In genomic region chr1:170717241-170717828, GRCm38 (mm10) we compare ENCODE assay signal across 23 mouse cellular contexts.
DNase-seq lines count a peak whose midpoint lies in the region; ATAC-seq and TF ChIP-seq lines count a peak whose summit lies in the region.
"Had no signal": no experiment of that assay in that cellular context is flagged by ENCODE, and none has a peak within 500 bp of the region (broad histone marks: within the 10 kb centered on the region; RNA-seq: fewer than 3 reads in every experiment).

No protein-coding gene starts in this region.

- H3K9ac ChIP-seq in embryonic facial prominence, embryonic 14.5 days (ENCODE audit: low read depth, low read length) = no peak overlapping the region
- no peak overlapping the region for H3K9ac ChIP-seq in lung, embryonic 14.5 days
- no peak overlapping the region for H3K9ac ChIP-seq in lung, postnatal 0 days (replicated peaks; ENCODE audit: low read depth)
- H3K9ac ChIP-seq: embryonic facial prominence, embryonic 15.5 days; forebrain, postnatal 0 days; hindbrain, embryonic 12.5 days; hindbrain, embryonic 15.5 days had no signal

- H3K27ac ChIP-seq in embryonic facial prominence, embryonic 14.5 days (replicated peaks; ENCODE audit: low read depth, low read length) = peak overlapping the region; percentile 55; the same call in 1 of the 2 replicates
- no peak overlapping the region for H3K27ac ChIP-seq in embryonic facial prominence, embryonic 10.5 days (replicated peaks)
- no peak overlapping the region; the same call in 1 of the 2 replicates for H3K27ac ChIP-seq in lung, embryonic 14.5 days (ENCODE audit: low read depth)
- no peak overlapping the region for H3K27ac ChIP-seq in lung, postnatal 0 days (ENCODE audit: low read length)
- H3K27ac ChIP-seq: gastrocnemius, adult 2 months; hindbrain, embryonic 12.5 days; hindbrain, embryonic 15.5 days had no signal

- peaks cover 17% of the 10 kb centered on the region; the same call in 1 of the 2 replicates for H3K4me1 ChIP-seq in embryonic facial prominence, embryonic 14.5 days (ENCODE audit: control insufficient read depth, insufficient read depth, low read length)
- no peaks in the 10 kb centered on the region for H3K4me1 ChIP-seq in embryonic facial prominence, embryonic 10.5 days
- no peaks in the 10 kb centered on the region for H3K4me1 ChIP-seq in lung, embryonic 14.5 days (ENCODE audit: insufficient read depth)
- no peaks in the 10 kb centered on the region for H3K4me1 ChIP-seq in lung, postnatal 0 days (ENCODE audit: insufficient read depth, low read depth, low read length)
- H3K4me1 ChIP-seq: hindbrain, embryonic 12.5 days; hindbrain, embryonic 15.5 days had no signal

- no peak for ATAC-seq in embryonic facial prominence, embryonic 14.5 days (ENCODE audit: low read depth)
- ATAC-seq in lung, embryonic 14.5 days (ENCODE audit: insufficient read depth) = peak; percentile 76
- 0 out of 2 replicates have a peak, but pooled peaks have one; percentile 34 for ATAC-seq in lung, postnatal 0 days
- ATAC-seq: activated CD4-positive, CD25-positive, alpha-beta regulatory T cell, adult 4 months; forebrain, embryonic 14.5 days; forebrain, postnatal 0 days had no signal

- H3K36me3 ChIP-seq in embryonic facial prominence, embryonic 14.5 days (ENCODE audit: control insufficient read depth, insufficient read depth, low read length) = no peaks in the 10 kb centered on the region
- no peaks in the 10 kb centered on the region for H3K36me3 ChIP-seq in embryonic facial prominence, embryonic 10.5 days (replicated peaks)
- H3K36me3 ChIP-seq in lung, embryonic 14.5 days (ENCODE audit: insufficient read depth) = no peaks in the 10 kb centered on the region
- no peaks in the 10 kb centered on the region for H3K36me3 ChIP-seq in lung, postnatal 0 days (ENCODE audit: insufficient read depth, low read length)
- H3K36me3 ChIP-seq: embryonic facial prominence, embryonic 15.5 days; hindbrain, embryonic 12.5 days; hindbrain, embryonic 15.5 days had no signal

- no peak for TF ChIP-seq EP300 in lung, postnatal 0 days (IDR thresholded peaks at IDR 0.05)

- H3K4me2 ChIP-seq in embryonic facial prominence, embryonic 14.5 days (ENCODE audit: low read depth, low read length) = no peak overlapping the region
- H3K4me2 ChIP-seq in lung, embryonic 14.5 days = no peak overlapping the region
- no peak overlapping the region for H3K4me2 ChIP-seq in lung, postnatal 0 days (replicated peaks; ENCODE audit: low read depth, low read length)
- H3K4me2 ChIP-seq: embryonic facial prominence, embryonic 15.5 days; heart, embryonic 11.5 days; hindbrain, embryonic 12.5 days; hindbrain, embryonic 15.5 days had no signal

- H3K27me3 ChIP-seq in embryonic facial prominence, embryonic 14.5 days (replicated peaks; ENCODE audit: control insufficient read depth, insufficient read depth, low read length) = no peaks in the 10 kb centered on the region
- H3K27me3 ChIP-seq in embryonic facial prominence, embryonic 10.5 days (replicated peaks; ENCODE audit: low read depth, poor library complexity, severe bottlenecking) = no peaks in the 10 kb centered on the region
- H3K27me3 ChIP-seq in lung, embryonic 14.5 days (ENCODE audit: insufficient read depth, low read length) = no peaks in the 10 kb centered on the region
- H3K27me3 ChIP-seq in lung, postnatal 0 days (replicated peaks; ENCODE audit: insufficient read depth, low read length) = no peaks in the 10 kb centered on the region
- H3K27me3 ChIP-seq: embryonic facial prominence, embryonic 15.5 days; hindbrain, embryonic 12.5 days; hindbrain, embryonic 15.5 days had no signal

- H3K9me3 ChIP-seq in embryonic facial prominence, embryonic 14.5 days (ENCODE audit: control insufficient read depth, low read length) = no peaks in the 10 kb centered on the region
- H3K9me3 ChIP-seq in embryonic facial prominence, embryonic 10.5 days = no peaks in the 10 kb centered on the region
- H3K9me3 ChIP-seq in lung, embryonic 14.5 days (ENCODE audit: low read depth, low read length) = no peaks in the 10 kb centered on the region
- H3K9me3 ChIP-seq in lung, postnatal 0 days (ENCODE audit: low read length) = no peaks in the 10 kb centered on the region
- H3K9me3 ChIP-seq: embryonic facial prominence, embryonic 15.5 days; hindbrain, embryonic 12.5 days; hindbrain, embryonic 15.5 days had no signal

- no peak for TF ChIP-seq CTCF in lung, embryonic 14.5 days (IDR thresholded peaks at IDR 0.05; ENCODE audit: low read depth)
- no peak for TF ChIP-seq CTCF in lung, postnatal 0 days (IDR thresholded peaks at IDR 0.05)

- DNase-seq in embryonic facial prominence, embryonic 14.5 days (ENCODE audit: low spot score) = no peak
- no peak for DNase-seq in embryonic facial prominence, embryonic 10.5 days (ENCODE audit: low spot score)
- peak; percentile 82 for DNase-seq in lung, embryonic 14.5 days
- DNase-seq in lung, postnatal 36 days = no peak
- DNase-seq in lung, postnatal 0 days (ENCODE audit: low spot score) = peak; percentile 70
- no peak for DNase-seq in lung, postnatal 14 days
- DNase-seq: adrenal gland, adult 8-10 months; adrenal gland, postnatal 25 days; cerebellum, adult 11-12 months; cerebellum, adult 8-10 months; cerebellum, postnatal 10 days; cerebellum, postnatal 36 days; embryo, embryonic 11 days; forebrain, postnatal 0 days; gastrocnemius, adult 2 months; gastrocnemius, postnatal 14 days; heart, adult 11 months had no signal

- no peak overlapping the region for H3K4me3 ChIP-seq in embryonic facial prominence, embryonic 14.5 days (ENCODE audit: low read depth, low read length)
- H3K4me3 ChIP-seq in embryonic facial prominence, embryonic 10.5 days = no peak overlapping the region
- no peak overlapping the region for H3K4me3 ChIP-seq in lung, embryonic 14.5 days (ENCODE audit: low read depth, low read length)
- H3K4me3 ChIP-seq in lung, postnatal 0 days (ENCODE audit: low read depth, low read length) = no peak overlapping the region
- H3K4me3 ChIP-seq: embryonic facial prominence, embryonic 15.5 days; gastrocnemius, adult 2 months; hindbrain, embryonic 12.5 days; hindbrain, embryonic 15.5 days had no signal

- 72% methylated on average over 3 of the region's 3 CpGs for WGBS in embryonic facial prominence, embryonic 14.5 days
- WGBS in embryonic facial prominence, embryonic 10.5 days = 95% methylated on average over 3 of the region's 3 CpGs
- WGBS in lung, embryonic 14.5 days = 51% methylated on average over 3 of the region's 3 CpGs
- 66% methylated on average over 3 of the region's 3 CpGs for WGBS in lung, postnatal 0 days

Comparison
In these comparisons a context has a peak if more than half of its experiments do, and no peak if none do; other contexts are left out.
1. DNase-seq: peak in lung, embryonic 14.5 days (single experiment) and lung, postnatal 0 days (single experiment); none in embryonic facial prominence, embryonic 14.5 days (single experiment), embryonic facial prominence, embryonic 10.5 days (single experiment), lung, postnatal 36 days (single experiment) and lung, postnatal 14 days (single experiment).